Mouse (Mus musculus): ENCODE measurements around the gene Afg3l1. TPM values are rescaled to one million over a fixed set of nuclear protein-coding genes. Genes with fewer than 3 reads are reported as not detected.
A peak's percentile ranks its signal among the peaks of the same experiment; 100 is the strongest.
"Not testable (repeated sequence)": the region's sequence is repeated elsewhere in the genome, so short reads cannot be mapped to it uniquely, and the experiment has no call there.

Afg3l1 gene
- total RNA-seq, 2 experiments from 2014 or later, result 36.9 to 40.2 TPM

- no peak for DNase-seq (ENCODE audit: low spot score in 2 of 2)
Measured at GRCm38 (mm10) chr8:123463651-123464050, 14.1 kb upstream of the Afg3l1 start.

DNA sequence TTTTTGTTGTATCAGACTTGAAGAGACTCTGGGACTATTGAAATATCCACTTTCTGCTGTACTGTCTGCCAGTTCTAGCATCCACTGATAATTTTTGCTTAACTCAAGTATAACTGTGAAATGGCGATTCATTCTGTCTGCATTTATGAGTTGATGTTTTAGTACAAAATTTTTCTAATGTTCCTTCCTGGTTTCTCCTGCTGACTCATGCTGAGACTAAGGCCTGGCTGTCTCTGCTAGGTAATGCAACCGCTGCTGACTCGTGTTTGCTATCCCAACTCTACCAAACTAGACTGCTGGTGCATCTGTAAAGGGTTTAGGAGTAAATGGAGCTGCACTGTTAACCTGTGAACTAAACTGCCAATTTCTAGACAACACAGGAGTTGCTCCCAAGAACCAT lies 10.2 kb upstream of the Afg3l1 start:
- no peak for DNase-seq (ENCODE audit: low spot score in 2 of 2)

- not testable (repeated sequence) for DNase-seq (ENCODE audit: low spot score in 2 of 2)
Measured at GRCm38 (mm10) chr8:123472991-123473390, 4.7 kb upstream of the Afg3l1 start.

GRCm38 (mm10) chr8:123474549-123474948 lies 3.2 kb upstream of the Afg3l1 start:
- not testable (repeated sequence) for DNase-seq (ENCODE audit: low spot score in 2 of 2)

DNA sequence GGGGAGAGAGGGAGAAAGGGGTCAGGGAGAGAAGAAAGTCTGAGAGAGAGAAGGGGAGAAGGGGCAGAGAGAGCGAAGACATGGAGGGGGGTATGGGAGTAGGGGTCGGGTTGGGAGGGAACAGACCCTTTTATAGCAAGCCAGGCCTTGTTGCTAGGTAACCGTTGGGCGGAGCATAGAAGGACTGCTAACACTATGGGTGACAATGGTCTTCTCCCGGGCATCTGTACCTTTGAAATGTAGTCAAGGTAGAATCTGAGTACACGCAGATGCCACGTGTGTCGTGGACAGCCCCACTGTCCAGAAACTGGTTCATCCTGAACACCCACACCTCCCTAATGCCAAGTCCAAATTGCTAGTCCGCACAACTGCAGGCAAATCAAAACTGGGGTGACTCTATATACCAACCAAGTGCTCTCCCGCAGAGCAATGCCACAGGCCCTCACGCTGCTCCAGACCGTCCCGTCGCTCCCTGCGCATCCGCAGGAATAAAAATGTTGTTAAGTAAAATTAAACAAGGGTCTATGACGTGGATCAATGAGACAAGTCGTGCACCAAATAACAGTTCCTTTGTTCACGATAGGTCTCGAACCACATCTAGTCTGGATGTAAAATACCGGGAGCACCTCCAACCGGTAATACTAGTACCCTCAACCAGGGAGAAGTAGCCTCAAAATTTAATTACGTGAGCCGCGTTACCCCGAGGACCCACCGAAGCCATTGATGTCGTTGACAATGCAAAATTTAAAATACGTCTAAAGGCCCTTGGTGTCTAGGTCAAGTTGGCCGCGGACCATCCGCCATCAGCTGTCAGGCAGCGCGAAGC lies 579 bp upstream of the Afg3l1 start:
- DNase-seq (ENCODE audit: low spot score in 2 of 2), result peak; percentile 34 to 39

- DNase-seq (ENCODE audit: low spot score in 2 of 2), result no peak
Measured at GRCm38 (mm10) chr8:123478456-123479218, 934 bp downstream of the Afg3l1 start.

DNA sequence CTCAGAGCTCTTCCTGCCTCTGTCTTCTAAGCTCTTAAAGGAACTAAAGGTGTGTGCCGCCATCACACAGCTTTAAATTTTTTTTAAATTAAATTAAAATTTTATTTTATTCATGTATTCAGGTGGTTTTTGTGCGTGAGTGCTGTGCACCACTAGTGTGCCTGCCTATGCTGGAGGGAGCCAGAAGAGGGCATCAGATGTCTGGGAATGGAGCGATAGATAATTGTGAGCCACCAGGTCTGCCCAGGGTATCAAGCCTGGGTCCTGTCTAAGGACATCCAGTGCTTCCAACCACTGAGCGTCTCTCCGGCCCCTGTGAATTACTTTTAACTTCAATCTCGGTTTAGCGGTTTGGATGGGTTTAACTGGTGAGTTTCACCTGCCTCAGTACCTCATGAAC lies 4.9 kb downstream of the Afg3l1 start:
- DNase-seq (ENCODE audit: low spot score in 2 of 2), result no peak

DNA sequence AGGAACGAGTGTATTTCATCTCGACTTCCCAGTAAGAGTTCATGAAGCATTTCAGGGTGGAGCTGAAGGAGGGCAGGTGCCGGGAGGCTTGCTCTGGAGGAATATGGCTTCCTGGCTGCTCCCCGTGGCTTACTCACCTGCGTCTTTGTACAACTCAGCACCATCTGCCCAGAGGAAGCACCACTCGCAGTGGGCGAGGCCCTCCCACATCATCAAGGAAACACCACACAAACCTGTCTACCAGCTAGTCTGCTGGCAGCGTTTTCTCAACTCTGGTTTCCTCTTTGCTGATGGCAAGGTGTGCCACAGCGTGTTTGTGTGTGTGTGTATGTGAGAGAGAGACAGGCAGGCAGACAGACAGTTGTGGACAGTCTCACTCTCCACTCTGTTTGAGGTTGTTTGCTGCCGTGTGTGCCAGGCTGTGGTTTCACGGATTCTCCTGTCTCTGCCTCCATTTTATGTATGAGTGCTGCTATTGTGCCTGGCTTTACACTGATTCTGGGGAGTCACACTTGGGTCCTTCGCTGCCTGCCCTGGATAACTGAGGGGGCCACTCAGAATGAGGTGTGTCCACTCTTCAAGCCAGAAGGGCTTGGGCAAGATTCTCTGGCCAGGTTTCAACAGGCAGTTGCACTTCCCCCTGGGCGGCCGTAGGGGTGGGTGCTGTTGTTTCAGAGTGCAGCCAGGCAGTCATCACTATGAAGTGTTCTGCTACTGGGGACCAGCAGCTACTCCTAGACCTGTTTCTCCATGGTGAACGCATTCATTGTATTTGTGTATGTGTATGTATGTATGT lies 13.8 kb downstream of the Afg3l1 start:
- DNase-seq (ENCODE audit: low spot score in 2 of 2), result no peak

- DNase-seq (ENCODE audit: low spot score in 2 of 2), result no peak
Measured at GRCm38 (mm10) chr8:123492898-123493297, 15.2 kb downstream of the Afg3l1 start.

DNA sequence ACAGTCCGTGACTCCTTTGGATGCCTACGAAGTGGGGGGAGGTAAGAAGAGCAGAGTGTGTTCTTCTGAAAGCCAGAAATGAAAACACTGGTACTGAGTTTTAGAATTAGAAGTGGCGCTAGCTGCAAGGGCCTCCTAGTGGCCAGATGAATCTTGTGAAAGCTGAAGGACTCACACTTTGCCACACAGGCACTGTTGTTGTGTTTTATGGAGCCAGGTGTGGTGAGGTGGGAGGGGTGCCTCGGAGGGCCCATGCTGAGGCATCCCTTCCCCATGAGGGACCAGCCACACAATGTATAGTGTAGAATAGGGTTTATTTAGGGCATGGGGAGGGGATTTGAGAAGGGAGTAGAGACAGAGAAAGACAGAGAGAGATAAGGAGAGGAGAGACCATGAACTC lies 20.0 kb downstream of the Afg3l1 start:
- no peak for DNase-seq (ENCODE audit: low spot score in 2 of 2)

DNA sequence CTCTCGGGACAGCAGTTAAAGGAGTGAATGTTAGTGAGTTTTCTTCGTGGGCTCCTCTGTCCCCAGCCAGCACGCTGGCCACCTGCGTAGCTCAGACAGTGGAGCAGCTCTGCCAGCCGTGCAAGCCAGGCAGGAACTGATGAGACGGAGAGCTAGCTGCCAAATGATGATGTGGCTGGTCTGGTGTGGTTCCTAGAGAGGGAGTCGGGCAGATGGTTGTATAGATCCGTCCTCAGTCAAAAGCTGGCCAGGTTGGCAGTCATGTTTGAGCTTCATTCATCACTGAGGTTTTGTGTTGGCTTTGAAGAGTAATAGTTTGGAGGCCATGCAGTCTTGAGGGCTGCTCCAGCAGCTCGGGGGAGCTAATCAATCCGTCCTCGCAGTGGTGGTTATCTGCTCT lies 21.3 kb downstream of the Afg3l1 start:
- peak in 1 of 2 experiments; percentile 24 for DNase-seq (ENCODE audit: low spot score in 2 of 2)

- DNase-seq (ENCODE audit: low spot score in 2 of 2), result no peak
Measured at GRCm38 (mm10) chr8:123499556-123499955, 21.9 kb downstream of the Afg3l1 start.

DNA sequence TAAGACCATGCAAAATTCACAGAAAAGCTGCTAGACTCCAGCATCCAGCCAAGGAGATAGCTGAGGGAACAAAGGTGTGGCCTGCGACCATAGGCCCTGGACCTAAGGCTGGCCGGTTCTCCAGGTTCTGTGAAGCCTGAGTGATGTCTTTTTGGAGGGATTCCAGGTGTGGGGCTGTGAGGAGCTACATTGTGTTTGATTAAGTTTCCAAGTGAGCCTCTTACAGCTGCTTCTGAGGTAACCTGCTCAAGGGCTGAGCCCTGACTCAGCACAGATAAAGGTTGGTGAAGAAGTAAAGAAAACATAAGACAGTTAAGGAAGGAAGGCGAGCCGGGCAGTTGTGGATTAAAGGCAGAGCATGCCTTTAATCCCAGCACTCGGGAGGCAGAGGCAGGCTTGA lies 24.5 kb downstream of the Afg3l1 start:
- DNase-seq (ENCODE audit: low spot score in 2 of 2), result no peak

- no peak for DNase-seq (ENCODE audit: low spot score in 2 of 2)
Measured at GRCm38 (mm10) chr8:123503801-123504467, 26.2 kb downstream of the Afg3l1 start.

DNA sequence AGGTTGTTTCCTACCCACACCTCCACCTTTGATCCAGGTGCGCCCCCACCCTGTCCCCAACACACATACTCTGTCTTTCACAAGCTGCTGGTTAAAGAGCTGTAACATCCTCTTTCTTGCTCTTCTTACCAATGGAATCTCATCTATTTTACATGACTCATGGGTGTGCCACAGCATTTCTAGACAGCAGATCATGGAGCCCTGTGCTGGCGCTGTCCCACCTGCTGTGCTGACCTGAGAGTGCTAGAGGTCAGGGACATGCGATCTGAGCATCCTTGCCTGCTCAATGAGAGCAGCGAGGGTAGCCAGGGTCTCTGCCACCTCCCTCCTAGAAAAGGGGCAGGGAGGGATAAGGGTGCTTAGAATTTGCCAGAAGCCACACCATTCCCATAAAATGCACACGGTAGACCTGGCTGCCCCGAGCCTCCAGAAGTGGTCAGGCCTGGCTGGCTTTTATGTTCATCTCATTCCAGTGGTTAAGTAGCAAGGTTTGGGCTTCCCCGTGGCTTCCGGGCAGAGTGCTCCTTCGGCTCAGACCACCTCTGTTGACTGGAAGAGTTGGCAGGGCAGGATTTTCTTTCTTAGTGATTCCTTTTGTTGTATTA lies 27.0 kb downstream of the Afg3l1 start:
- no peak for DNase-seq (ENCODE audit: low spot score in 2 of 2)

- DNase-seq (ENCODE audit: low spot score in 2 of 2), result no peak
Measured at GRCm38 (mm10) chr8:123505267-123505666, 27.6 kb downstream of the Afg3l1 start.

- no peak for DNase-seq (ENCODE audit: low spot score in 2 of 2)
Measured at GRCm38 (mm10) chr8:123505695-123506094, 28.0 kb downstream of the Afg3l1 start.

DNA sequence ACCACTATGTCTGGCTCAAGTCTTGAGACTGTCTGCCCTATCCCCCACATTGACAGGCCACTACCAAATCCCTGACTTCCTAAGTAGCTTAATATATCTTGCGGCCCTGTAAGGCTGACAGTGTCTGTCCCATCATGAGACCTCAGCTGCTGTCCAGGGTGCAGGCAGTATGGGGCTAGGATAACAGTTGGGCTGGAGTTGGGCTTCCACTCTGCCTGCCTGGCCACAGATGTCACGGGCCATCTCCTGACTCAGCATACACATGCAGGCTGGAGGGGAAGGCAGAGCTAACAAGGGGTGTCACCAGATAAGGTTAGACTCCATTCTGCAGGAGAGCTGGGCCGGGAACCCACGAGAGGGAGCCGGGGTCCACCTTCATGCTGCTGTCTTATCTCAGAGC lies 29.4 kb downstream of the Afg3l1 start:
- no peak for DNase-seq (ENCODE audit: low spot score in 2 of 2)

DNA sequence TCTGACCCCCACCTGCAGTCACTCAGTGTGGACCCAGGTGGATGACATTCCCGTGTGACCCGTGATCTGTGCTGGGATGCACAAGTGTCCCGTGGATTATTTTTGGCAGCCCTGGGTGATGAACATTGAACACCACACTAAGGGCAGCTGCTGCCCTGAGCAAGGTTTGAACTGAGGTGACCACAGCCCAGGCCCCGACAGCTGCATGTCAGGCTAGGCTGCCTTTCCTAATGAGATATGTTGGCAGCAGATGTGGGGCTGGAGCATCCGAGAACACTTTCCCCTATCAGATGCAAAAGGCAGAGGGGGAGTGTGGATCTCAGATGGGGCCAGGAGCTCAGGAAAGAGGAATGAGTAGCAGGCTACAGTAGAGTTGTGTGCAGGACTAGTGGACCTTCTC lies 33.1 kb downstream of the Afg3l1 start:
- DNase-seq (ENCODE audit: low spot score in 2 of 2), result no peak

DNA sequence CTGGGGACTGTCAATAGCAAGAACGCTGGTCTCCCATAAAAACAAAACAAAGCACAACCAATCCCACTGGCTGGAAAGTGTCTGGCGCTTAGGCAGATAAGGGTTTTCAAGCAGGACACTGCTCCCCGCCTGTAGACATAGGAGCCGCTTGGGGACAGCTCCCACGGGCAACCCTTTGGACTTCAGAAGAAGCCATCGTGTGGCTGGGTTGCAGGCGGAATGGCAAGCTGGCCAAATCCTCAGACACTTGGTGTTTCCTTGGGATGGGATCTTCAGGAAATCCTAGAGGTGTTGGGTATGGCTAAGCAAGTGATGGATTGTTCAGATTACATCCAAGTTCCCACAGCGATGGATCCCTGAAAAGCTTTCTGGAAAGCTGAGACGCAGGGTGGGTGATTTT lies 36.4 kb downstream of the Afg3l1 start:
- no peak for DNase-seq (ENCODE audit: low spot score in 2 of 2)

Measured in layer of hippocampus, postnatal 10 days (tissue).